ENCODE assay signal across 8 mouse cellular contexts in genomic region chr2:91984906-91985525, GRCm38 (mm10). TPM values are rescaled to one million over a fixed set of nuclear protein-coding genes. Genes with fewer than 3 reads are reported as not detected.
A peak's percentile ranks its signal among the peaks of the same experiment; 100 is the strongest.
DNase-seq lines count a peak whose midpoint lies in the region; ATAC-seq lines count a peak whose summit lies in the region.

No protein-coding gene starts in this region.

- peaks cover 42% of the 10 kb centered on the region for H3K4me1 ChIP-seq in heart, embryonic 12.5 days (replicated peaks)
- H3K4me1 ChIP-seq in hindbrain, embryonic 10.5 days (replicated peaks): peaks cover 56% of the 10 kb centered on the region

- no peak for DNase-seq in heart, adult 8-10 months (ENCODE audit: low spot score)
- no peak for DNase-seq in hindbrain, embryonic 10.5 days (ENCODE audit: low spot score)
- DNase-seq in cerebellum, adult 9-10 months: no peak
- no peak for DNase-seq in layer of hippocampus, adult 9-11 months
- no peak for DNase-seq in adipocyte (ENCODE audit: low spot score)

- peak overlapping the region; percentile 74 for H3K27ac ChIP-seq in heart, embryonic 12.5 days (ENCODE audit: poor library complexity, severe bottlenecking)
- H3K27ac ChIP-seq in hindbrain, embryonic 10.5 days: peak overlapping the region; percentile 84

- no peaks in the 10 kb centered on the region for H3K27me3 ChIP-seq in heart, embryonic 12.5 days (replicated peaks)
- peaks cover 34% of the 10 kb centered on the region for H3K27me3 ChIP-seq in hindbrain, embryonic 10.5 days (ENCODE audit: insufficient read depth, poor library complexity, severe bottlenecking)

- peak overlapping the region; percentile 67 for H3K4me2 ChIP-seq in heart, embryonic 12.5 days

- peaks cover 5% of the 10 kb centered on the region; the same call in 1 of the 2 replicates for H3K9me3 ChIP-seq in heart, embryonic 12.5 days (replicated peaks)
- no peaks in the 10 kb centered on the region for H3K9me3 ChIP-seq in hindbrain, embryonic 10.5 days

- peaks cover 11% of the 10 kb centered on the region for H3K36me3 ChIP-seq in heart, embryonic 12.5 days
- H3K36me3 ChIP-seq in hindbrain, embryonic 10.5 days: no peaks in the 10 kb centered on the region

- peak overlapping the region; percentile 3; the same call in 1 of the 2 replicates for H3K9ac ChIP-seq in heart, embryonic 12.5 days

- peak overlapping the region; percentile 28; the same call in 1 of the 2 replicates for H3K4me3 ChIP-seq in heart, embryonic 12.5 days
- peak overlapping the region; percentile 39 for H3K4me3 ChIP-seq in hindbrain, embryonic 10.5 days

- no peak for ATAC-seq in heart, embryonic 12.5 days (ENCODE audit: insufficient number of reproducible peaks, low FRiP score)
- ATAC-seq in CD4-positive, CD25-positive, alpha-beta regulatory T cell, adult 4 months: peak; percentile 4
- ATAC-seq in megakaryocyte, adult 5-6 weeks (ENCODE audit: poor library complexity, severe bottlenecking): peak; percentile 31

- 38% methylated on average over 9 of the region's 9 CpGs for WGBS in heart, embryonic 12.5 days
- 35% methylated on average over 9 of the region's 9 CpGs for WGBS in hindbrain, embryonic 10.5 days

RNA-seq across cellular contexts. Expression of gene Dgkz, which starts 9.4 kb away (rescaled TPM):
- 43.8 and 48.8 TPM in 2 replicates for polyA plus RNA-seq in heart, embryonic 12.5 days (2016; fragmentation: Nextera tagmentation; extraction: Ambion mirVana)
- total RNA-seq in heart, adult 8-10 months (2022): 10 to 100 TPM; 31.4 to 49.0 (median 42.7) TPM
- polyA plus RNA-seq in CD4-positive, CD25-positive, alpha-beta regulatory T cell, adult 4 months (2017; shearing (Covaris generic)): 100 to 1,000 TPM; 131 to 138 TPM
- 36.3 and 39.4 TPM in 2 replicates for polyA plus RNA-seq in hindbrain, embryonic 10.5 days (2016; fragmentation: Nextera tagmentation; extraction: Ambion mirVana)
- total RNA-seq in megakaryocyte, adult 5-6 weeks (2015): 94.1 and 114 TPM in 2 replicates
- 66.4 and 80.4 TPM in 2 replicates for total RNA-seq in megakaryocyte, adult 5-6 weeks (2017)

RNA-seq across cellular contexts. Expression of gene Creb3l1, which starts 39.3 kb away (rescaled TPM):
- 6.1 and 6.7 TPM in 2 replicates for polyA plus RNA-seq in heart, embryonic 12.5 days (2016; fragmentation: Nextera tagmentation; extraction: Ambion mirVana)
- 1 to 10 TPM; 2.5 to 4.0 (median 3.1) TPM for total RNA-seq in heart, adult 8-10 months (2022)
- polyA plus RNA-seq in CD4-positive, CD25-positive, alpha-beta regulatory T cell, adult 4 months (2017; shearing (Covaris generic)): 1 to 10 TPM in 1 of 2 experiments, under 1 TPM in 1; 0.77 to 1.2 TPM
- polyA plus RNA-seq in hindbrain, embryonic 10.5 days (2016; fragmentation: Nextera tagmentation; extraction: Ambion mirVana): 1.00 and 1.9 TPM in 2 replicates
- 2.7 and 4.8 TPM in 2 replicates for total RNA-seq in megakaryocyte, adult 5-6 weeks (2015)
- total RNA-seq in megakaryocyte, adult 5-6 weeks (2017): 0.51 and 1.2 TPM in 2 replicates

RNA-seq across cellular contexts. Expression of gene Gm9821, which starts 39.5 kb away (rescaled TPM):
- polyA plus RNA-seq in heart, embryonic 12.5 days (2016; fragmentation: Nextera tagmentation; extraction: Ambion mirVana): 3.2 and 4.0 TPM in 2 replicates
- not detected for total RNA-seq in heart, adult 8-10 months (2022)
- under 1 TPM; 0.82 to 0.86 TPM for polyA plus RNA-seq in CD4-positive, CD25-positive, alpha-beta regulatory T cell, adult 4 months (2017; shearing (Covaris generic))
- polyA plus RNA-seq in hindbrain, embryonic 10.5 days (2016; fragmentation: Nextera tagmentation; extraction: Ambion mirVana): 0.18 and 0.25 TPM in 2 replicates
- not detected in 2 replicates for total RNA-seq in megakaryocyte, adult 5-6 weeks (2015)
- total RNA-seq in megakaryocyte, adult 5-6 weeks (2017): 0.69 TPM in 1 of 2 replicates, not detected in the other

RNA-seq across cellular contexts. Expression of gene Mdk, which starts 52.9 kb away (rescaled TPM):
- polyA plus RNA-seq in heart, embryonic 12.5 days (2016; fragmentation: Nextera tagmentation; extraction: Ambion mirVana): 724 and 730 TPM in 2 replicates
- 1 to 10 TPM; 1.5 to 4.3 (median 3.4) TPM for total RNA-seq in heart, adult 8-10 months (2022)
- 1 to 10 TPM; 1.9 to 3.1 TPM for polyA plus RNA-seq in CD4-positive, CD25-positive, alpha-beta regulatory T cell, adult 4 months (2017; shearing (Covaris generic))
- 1,375 and 1,717 TPM in 2 replicates for polyA plus RNA-seq in hindbrain, embryonic 10.5 days (2016; fragmentation: Nextera tagmentation; extraction: Ambion mirVana)
- 1.3 and 2.2 TPM in 2 replicates for total RNA-seq in megakaryocyte, adult 5-6 weeks (2015)
- total RNA-seq in megakaryocyte, adult 5-6 weeks (2017): not detected in 2 replicates

RNA-seq across cellular contexts. Expression of gene Chrm4, which starts 58.0 kb away (rescaled TPM):
- 0.15 TPM in 1 of 2 replicates, not detected in the other for polyA plus RNA-seq in heart, embryonic 12.5 days (2016; fragmentation: Nextera tagmentation; extraction: Ambion mirVana)
- not detected for total RNA-seq in heart, adult 8-10 months (2022)
- polyA plus RNA-seq in CD4-positive, CD25-positive, alpha-beta regulatory T cell, adult 4 months (2017; shearing (Covaris generic)): under 1 TPM in 1 of 2 experiments, not detected in 1; 0.30 TPM
- polyA plus RNA-seq in hindbrain, embryonic 10.5 days (2016; fragmentation: Nextera tagmentation; extraction: Ambion mirVana): 0.48 and 0.95 TPM in 2 replicates
- total RNA-seq in megakaryocyte, adult 5-6 weeks (2015): not detected in 2 replicates
- not detected in 2 replicates for total RNA-seq in megakaryocyte, adult 5-6 weeks (2017)
